Comparison of ENCODE assay signal across 14 mouse cellular contexts in the genomic region with DNA sequence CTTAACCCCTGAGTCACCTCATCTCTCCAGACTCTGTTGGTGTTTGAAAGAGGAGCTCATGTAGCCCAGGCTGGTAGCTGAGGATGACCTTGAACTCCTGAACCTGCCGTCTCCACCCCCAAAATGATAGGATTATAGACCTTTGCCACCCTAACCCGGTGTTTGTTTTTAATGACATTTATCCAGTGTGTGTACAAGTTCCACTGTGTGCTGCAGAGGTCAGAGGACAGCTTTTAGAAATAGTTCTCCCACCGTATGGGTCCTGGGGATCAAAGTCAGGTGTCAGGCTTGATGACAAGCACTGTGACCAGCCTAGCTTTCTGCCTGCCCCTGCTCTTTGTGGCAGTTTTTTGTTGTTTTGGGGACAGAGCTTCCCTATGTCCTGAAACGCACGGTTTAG. TPM values are rescaled to one million over a fixed set of nuclear protein-coding genes. Genes with fewer than 3 reads are reported as not detected.
DNase-seq lines count a peak whose midpoint lies in the region; ATAC-seq and TF ChIP-seq lines count a peak whose summit lies in the region.
"Had no signal": no experiment of that assay in that cellular context is flagged by ENCODE, and none has a peak within 500 bp of the region (broad histone marks: within the 10 kb centered on the region; RNA-seq: fewer than 3 reads in every experiment).

No protein-coding gene starts in this region.

- H3K9ac ChIP-seq in heart, embryonic 12.5 days: peak overlapping the region; percentile 44; the same call in 1 of the 2 replicates
- peak overlapping the region; percentile 27; the same call in 1 of the 2 replicates for H3K9ac ChIP-seq in lung, embryonic 16.5 days (ENCODE audit: low read length)
- H3K9ac ChIP-seq in liver, embryonic 14.5 days (replicated peaks): no peak overlapping the region; the same call in 1 of the 2 replicates
- H3K9ac ChIP-seq in midbrain, embryonic 13.5 days (replicated peaks): no peak overlapping the region
- H3K9ac ChIP-seq: embryonic facial prominence, embryonic 15.5 days; forebrain, embryonic 13.5 days had no signal

- TF ChIP-seq EP300 in liver, embryonic 14.5 days (IDR thresholded peaks at IDR 0.05; ENCODE audit: low read depth): no peak

- DNase-seq in heart, postnatal 36 days: no peak
- no peak for DNase-seq in lung, postnatal 10 days
- no peak for DNase-seq in liver, embryonic 14.5 days (ENCODE audit: low read depth in 3 of 3, low spot score in 3 of 3)
- peak; percentile 19 for DNase-seq in yolk sac, embryonic 10.5 days (ENCODE audit: low spot score)
- no peak for DNase-seq in left cerebral cortex, adult 18-20 months (ENCODE audit: low spot score in 2 of 2)
- DNase-seq: cerebellum, adult 9-11 months; midbrain, embryonic 14.5 days had no signal

- H3K36me3 ChIP-seq in heart, embryonic 12.5 days: no peaks in the 10 kb centered on the region
- H3K36me3 ChIP-seq in lung, embryonic 16.5 days (ENCODE audit: control insufficient read depth, insufficient read depth, low read length): no peaks in the 10 kb centered on the region
- no peaks in the 10 kb centered on the region for H3K36me3 ChIP-seq in liver, embryonic 14.5 days (replicated peaks; ENCODE audit: control insufficient read depth, insufficient read depth, low read depth)
- H3K36me3 ChIP-seq in midbrain, embryonic 13.5 days: no peaks in the 10 kb centered on the region
- H3K36me3 ChIP-seq: embryonic facial prominence, embryonic 15.5 days had no signal

- no peak overlapping the region for H3K4me3 ChIP-seq in heart, embryonic 12.5 days
- no peak overlapping the region for H3K4me3 ChIP-seq in lung, embryonic 16.5 days (ENCODE audit: low read length)
- no peak overlapping the region for H3K4me3 ChIP-seq in liver, embryonic 14.5 days (ENCODE audit: insufficient read depth in 1 of 2, low read depth in 2 of 2, low read length in 2 of 2)
- H3K4me3 ChIP-seq in midbrain, embryonic 13.5 days (replicated peaks): no peak overlapping the region
- H3K4me3 ChIP-seq: embryonic facial prominence, embryonic 15.5 days; forebrain, embryonic 13.5 days had no signal

- no peaks in the 10 kb centered on the region for H3K27me3 ChIP-seq in heart, embryonic 12.5 days (replicated peaks)
- H3K27me3 ChIP-seq in lung, embryonic 16.5 days (ENCODE audit: control insufficient read depth, insufficient read depth, low read depth, low read length): no peaks in the 10 kb centered on the region
- no peaks in the 10 kb centered on the region for H3K27me3 ChIP-seq in liver, embryonic 14.5 days (ENCODE audit: control insufficient read depth, insufficient read depth, low read length)
- no peaks in the 10 kb centered on the region for H3K27me3 ChIP-seq in midbrain, embryonic 13.5 days
- H3K27me3 ChIP-seq: embryonic facial prominence, embryonic 15.5 days; forebrain, embryonic 13.5 days had no signal

- 51% methylated on average over 5 of the region's 5 CpGs for WGBS in heart, embryonic 12.5 days
- 41% methylated on average over 5 of the region's 5 CpGs for WGBS in lung, embryonic 16.5 days
- 47% methylated on average over 5 of the region's 5 CpGs for WGBS in liver, embryonic 14.5 days (ENCODE audit: insufficient replicate concordance)
- 51% methylated on average over 5 of the region's 5 CpGs for WGBS in midbrain, embryonic 13.5 days

- H3K9me3 ChIP-seq in heart, embryonic 12.5 days (replicated peaks): no peaks in the 10 kb centered on the region
- H3K9me3 ChIP-seq in lung, embryonic 16.5 days (ENCODE audit: control insufficient read depth, low read length): no peaks in the 10 kb centered on the region
- H3K9me3 ChIP-seq in liver, embryonic 14.5 days (ENCODE audit: control insufficient read depth, low read length): no peaks in the 10 kb centered on the region
- H3K9me3 ChIP-seq in midbrain, embryonic 13.5 days: no peaks in the 10 kb centered on the region
- H3K9me3 ChIP-seq: embryonic facial prominence, embryonic 15.5 days; forebrain, embryonic 13.5 days had no signal

- peak overlapping the region; percentile 60 for H3K4me2 ChIP-seq in heart, embryonic 12.5 days
- no peak overlapping the region for H3K4me2 ChIP-seq in lung, embryonic 16.5 days (ENCODE audit: low read depth, low read length)
- no peak overlapping the region for H3K4me2 ChIP-seq in liver, embryonic 14.5 days (ENCODE audit: low read depth)
- no peak overlapping the region for H3K4me2 ChIP-seq in midbrain, embryonic 13.5 days (replicated peaks)
- H3K4me2 ChIP-seq: forebrain, embryonic 13.5 days had no signal

- no peak for ATAC-seq in heart, embryonic 12.5 days (ENCODE audit: insufficient number of reproducible peaks, low FRiP score)
- no peak for ATAC-seq in lung, embryonic 16.5 days (ENCODE audit: low read depth)
- peak; percentile 12; the same call in 1 of the 2 replicates for ATAC-seq in liver, embryonic 14.5 days (ENCODE audit: insufficient read depth)
- no peak for ATAC-seq in midbrain, embryonic 13.5 days
- ATAC-seq: forebrain, embryonic 13.5 days had no signal

- intact Hi-C loops in heart, postnatal 36 days (cut with DNase I): no loop called here

- H3K4me1 ChIP-seq in heart, embryonic 12.5 days (replicated peaks): peaks cover 25% of the 10 kb centered on the region
- H3K4me1 ChIP-seq in lung, embryonic 16.5 days (replicated peaks; ENCODE audit: control insufficient read depth, insufficient read depth, low read length): no peaks in the 10 kb centered on the region
- peaks cover 28 to 43% of the 10 kb centered on the region in 2 experiments for H3K4me1 ChIP-seq in liver, embryonic 14.5 days (replicated peaks; ENCODE audit: control insufficient read depth in 2 of 2, insufficient read depth in 2 of 2, low read length in 1 of 2)
- H3K4me1 ChIP-seq in midbrain, embryonic 13.5 days (replicated peaks): peaks cover 7% of the 10 kb centered on the region

- H3K27ac ChIP-seq in heart, embryonic 12.5 days (ENCODE audit: poor library complexity, severe bottlenecking): peak overlapping the region; percentile 50
- H3K27ac ChIP-seq in lung, embryonic 16.5 days (ENCODE audit: low read length): no peak overlapping the region
- H3K27ac ChIP-seq in liver, embryonic 14.5 days: peak overlapping the region; percentile 89
- H3K27ac ChIP-seq in midbrain, embryonic 13.5 days: no peak overlapping the region
- H3K27ac ChIP-seq: forebrain, embryonic 13.5 days; kidney, postnatal 0 days; macrophage had no signal

- TF ChIP-seq CTCF in liver, embryonic 14.5 days (IDR thresholded peaks at IDR 0.05; ENCODE audit: low read depth): no peak

RNA-seq across cellular contexts. Expression of a gene that starts 11.2 kb away (rescaled TPM):
- polyA plus RNA-seq in heart, embryonic 12.5 days (2016; fragmentation: Nextera tagmentation; extraction: Ambion mirVana): 82.4 and 83.2 TPM in 2 replicates
- total RNA-seq in heart, postnatal 36 days (2021): 100 to 1,000 TPM; 138 to 149 TPM
- 30.0 and 31.8 TPM in 2 replicates for polyA plus RNA-seq in lung, embryonic 16.5 days (2015; fragmentation: Nextera tagmentation; extraction: Ambion mirVana)
- 24.1 and 24.6 TPM in 2 replicates for polyA plus RNA-seq in liver, embryonic 14.5 days (2012; rRNA removed)
- 19.3 and 20.5 TPM in 2 replicates for polyA plus RNA-seq in liver, embryonic 14.5 days (2014; fragmentation: Nextera tagmentation; extraction: Ambion mirVana)
- 57.6 and 68.1 TPM in 2 replicates for polyA plus RNA-seq in midbrain, embryonic 13.5 days (2015; fragmentation: Nextera tagmentation; extraction: Ambion mirVana)
- 100 to 1,000 TPM; 215 to 226 TPM for total RNA-seq in left cerebral cortex, adult 18-20 months (2021)

RNA-seq across cellular contexts. Expression of a gene that starts 39.5 kb away (rescaled TPM):
- polyA plus RNA-seq in heart, embryonic 12.5 days (2016; fragmentation: Nextera tagmentation; extraction: Ambion mirVana): 32.8 and 34.8 TPM in 2 replicates
- total RNA-seq in heart, postnatal 36 days (2021): 10 to 100 TPM; 29.8 to 31.9 TPM
- 32.4 and 36.5 TPM in 2 replicates for polyA plus RNA-seq in lung, embryonic 16.5 days (2015; fragmentation: Nextera tagmentation; extraction: Ambion mirVana)
- polyA plus RNA-seq in liver, embryonic 14.5 days (2012; rRNA removed): 9.7 and 12.5 TPM in 2 replicates
- polyA plus RNA-seq in liver, embryonic 14.5 days (2014; fragmentation: Nextera tagmentation; extraction: Ambion mirVana): 22.7 and 22.9 TPM in 2 replicates
- polyA plus RNA-seq in midbrain, embryonic 13.5 days (2015; fragmentation: Nextera tagmentation; extraction: Ambion mirVana): 42.7 and 44.9 TPM in 2 replicates
- 10 to 100 TPM; 65.2 to 67.6 TPM for total RNA-seq in left cerebral cortex, adult 18-20 months (2021)

RNA-seq across cellular contexts. Expression of a gene that starts 39.6 kb away (rescaled TPM):
- 1.4 and 1.5 TPM in 2 replicates for polyA plus RNA-seq in heart, embryonic 12.5 days (2016; fragmentation: Nextera tagmentation; extraction: Ambion mirVana)
- 10 to 100 TPM; 19.8 to 23.8 TPM for total RNA-seq in heart, postnatal 36 days (2021)
- 3.1 and 3.6 TPM in 2 replicates for polyA plus RNA-seq in lung, embryonic 16.5 days (2015; fragmentation: Nextera tagmentation; extraction: Ambion mirVana)
- polyA plus RNA-seq in liver, embryonic 14.5 days (2012; rRNA removed): 1.6 and 1.7 TPM in 2 replicates
- polyA plus RNA-seq in liver, embryonic 14.5 days (2014; fragmentation: Nextera tagmentation; extraction: Ambion mirVana): 2.2 and 2.6 TPM in 2 replicates
- polyA plus RNA-seq in midbrain, embryonic 13.5 days (2015; fragmentation: Nextera tagmentation; extraction: Ambion mirVana): 1.8 and 2.3 TPM in 2 replicates
- 1 to 10 TPM; 4.5 to 5.3 TPM for total RNA-seq in left cerebral cortex, adult 18-20 months (2021)

Comparison
In these comparisons a context has a peak if more than half of its experiments do, and no peak if none do; other contexts are left out.
1. H3K27ac ChIP-seq: peak in heart, embryonic 12.5 days (single experiment) and liver, embryonic 14.5 days (single experiment); none in lung, embryonic 16.5 days (single experiment) and midbrain, embryonic 13.5 days (single experiment).
2. H3K9ac ChIP-seq: peak in heart, embryonic 12.5 days (single experiment) and lung, embryonic 16.5 days (single experiment); none in liver, embryonic 14.5 days (single experiment) and midbrain, embryonic 13.5 days (single experiment).